Mouse (Mus musculus): Measurements from ENCODE around the gene Cct3.

DNA sequence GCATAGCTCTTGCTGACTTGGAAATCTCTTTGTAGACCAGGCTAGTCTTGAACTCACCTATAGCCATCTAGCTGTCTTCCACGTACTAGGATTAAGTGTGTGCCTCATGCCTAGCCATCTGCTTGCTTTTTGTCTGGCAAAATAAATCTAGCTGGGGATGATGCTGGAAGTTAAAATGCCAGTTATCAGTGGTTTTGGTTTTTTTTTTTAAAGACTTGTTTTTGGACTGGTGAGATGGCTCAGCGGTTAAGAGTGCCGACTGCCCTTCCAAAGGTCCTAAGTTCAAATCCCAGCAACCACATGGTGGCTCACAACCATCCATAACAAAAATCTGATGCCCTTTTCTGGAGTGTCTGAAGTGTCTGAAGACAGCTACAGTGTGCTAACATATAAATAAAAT, 25.1 kb upstream of the Cct3 start:
- TF ChIP-seq CTCF (IDR thresholded peaks at IDR 0.05; ENCODE audit: borderline replicate concordance, insufficient read depth, low read length) = no peak
- no peak for TF ChIP-seq POLR2A (IDR thresholded peaks at IDR 0.05; ENCODE audit: low read depth, low read length)
